Mouse (Mus musculus): ENCODE measurements around the gene Mipep. TPM values are rescaled to one million over a fixed set of nuclear protein-coding genes. Genes with fewer than 3 reads are reported as not detected.

Mipep gene
- polyA plus RNA-seq, 1 experiment from 2014 or later, result 21.4 TPM

GRCm38 (mm10) chr14:60898086-60898667 lies 113.8 kb downstream of the Mipep start:
- Histone ChIP-seq H3K4me2 (replicated peaks) (no peak overlapping the region), H3K27me3 (no peaks in the 10 kb centered on the region), H3K9me3 (replicated peaks) (no peaks in the 10 kb centered on the region), H3K4me3 (no peak overlapping the region), H3K4me1 (no peaks in the 10 kb centered on the region), H3K9ac (no peak overlapping the region), H3K36me3 (no peaks in the 10 kb centered on the region), H3K27ac (no peak overlapping the region)
- no peak for ATAC-seq (ENCODE audit: low FRiP score)
- WGBS, result 87% methylated on average over 5 of the region's 5 CpGs

- Histone ChIP-seq H3K36me3 (0 out of 2 replicates have a peak, but pooled peaks cover 6% of the 10 kb centered on the region), H3K9ac (no peak overlapping the region), H3K4me2 (replicated peaks) (no peak overlapping the region), H3K4me1 (no peaks in the 10 kb centered on the region), H3K9me3 (replicated peaks) (no peaks in the 10 kb centered on the region), H3K27ac (no peak overlapping the region), H3K27me3 (no peaks in the 10 kb centered on the region), H3K4me3 (no peak overlapping the region)
- ATAC-seq (ENCODE audit: low FRiP score), result no peak
- 87% methylated on average over 4 of the region's 4 CpGs for WGBS
Observed at GRCm38 (mm10) chr14:60904501-60904900, 120.1 kb downstream of the Mipep start.

- ATAC-seq (ENCODE audit: low FRiP score), result no peak
- Histone ChIP-seq H3K9ac (no peak overlapping the region), H3K27me3 (no peaks in the 10 kb centered on the region)
Observed at GRCm38 (mm10) chr14:60906421-60907374, 122.3 kb downstream of the Mipep start.

GRCm38 (mm10) chr14:60909351-60909750 lies 125.0 kb downstream of the Mipep start:
- Histone ChIP-seq H3K9me3 (replicated peaks) (no peaks in the 10 kb centered on the region), H3K36me3 (0 out of 2 replicates have a peak, but pooled peaks cover 5% of the 10 kb centered on the region), H3K4me1 (peaks cover 10% of the 10 kb centered on the region), H3K27me3 (0 out of 2 replicates have a peak, but pooled peaks cover 2% of the 10 kb centered on the region), H3K4me3 (no peak overlapping the region), H3K4me2 (replicated peaks) (no peak overlapping the region), H3K9ac (no peak overlapping the region), H3K27ac (no peak overlapping the region)
- 84% methylated on average over 4 of the region's 4 CpGs for WGBS
- no peak for ATAC-seq (ENCODE audit: low FRiP score)

More at GRCm38 (mm10) chr14:60906421-60907374, 122.3 kb downstream of the Mipep start:
- no peaks in the 10 kb centered on the region for H3K9me3 ChIP-seq (replicated peaks)
- WGBS, result 87% methylated on average over 10 of the region's 10 CpGs
- H3K36me3 ChIP-seq, result 0 out of 2 replicates have a peak, but pooled peaks cover 6% of the 10 kb centered on the region
- no peak overlapping the region for H3K4me2 ChIP-seq (replicated peaks)
- no peak overlapping the region for H3K27ac ChIP-seq
- no peak overlapping the region for H3K4me3 ChIP-seq
- no peaks in the 10 kb centered on the region for H3K4me1 ChIP-seq

- H3K9ac ChIP-seq, result no peak overlapping the region
- peaks cover 10% of the 10 kb centered on the region for H3K4me1 ChIP-seq
- H3K27me3 ChIP-seq, result 0 out of 2 replicates have a peak, but pooled peaks cover 2% of the 10 kb centered on the region
- no peak overlapping the region for H3K4me2 ChIP-seq (replicated peaks)
- no peaks in the 10 kb centered on the region for H3K9me3 ChIP-seq (replicated peaks)
- H3K27ac ChIP-seq, result no peak overlapping the region
- 92% methylated on average over 12 of the region's 12 CpGs for WGBS
- H3K36me3 ChIP-seq, result no peaks in the 10 kb centered on the region
- H3K4me3 ChIP-seq, result no peak overlapping the region
- no peak for ATAC-seq (ENCODE audit: low FRiP score)
Observed at GRCm38 (mm10) chr14:60910506-60911444, 126.4 kb downstream of the Mipep start.

GRCm38 (mm10) chr14:60912981-60913468 lies 128.7 kb downstream of the Mipep start:
- no peak for ATAC-seq (ENCODE audit: low FRiP score)
- Histone ChIP-seq H3K9ac (no peak overlapping the region), H3K9me3 (replicated peaks) (no peaks in the 10 kb centered on the region), H3K36me3 (no peaks in the 10 kb centered on the region), H3K27me3 (0 out of 2 replicates have a peak, but pooled peaks cover 2% of the 10 kb centered on the region), H3K27ac (0 out of 2 replicates have a peak overlapping the region, but pooled peaks have one; percentile 35), H3K4me3 (no peak overlapping the region), H3K4me2 (replicated peaks) (no peak overlapping the region), H3K4me1 (peaks cover 17% of the 10 kb centered on the region)
- WGBS, result 19% methylated on average over 8 of the region's 8 CpGs

- Histone ChIP-seq H3K36me3 (no peaks in the 10 kb centered on the region), H3K27me3 (0 out of 2 replicates have a peak, but pooled peaks cover 2% of the 10 kb centered on the region), H3K9ac (no peak overlapping the region), H3K27ac (no peak overlapping the region), H3K4me3 (no peak overlapping the region), H3K4me2 (replicated peaks) (no peak overlapping the region), H3K4me1 (peaks cover 17% of the 10 kb centered on the region), H3K9me3 (replicated peaks) (no peaks in the 10 kb centered on the region)
- 66% methylated on average over 4 of the region's 4 CpGs for WGBS
- ATAC-seq (ENCODE audit: low FRiP score), result no peak
Observed at GRCm38 (mm10) chr14:60916661-60917060, 132.3 kb downstream of the Mipep start.

- no peak for ATAC-seq (ENCODE audit: low FRiP score)
- no peaks in the 10 kb centered on the region for H3K4me1 ChIP-seq
- 64% methylated on average over 1 of the region's 1 CpGs for WGBS
- H3K9me3 ChIP-seq (replicated peaks), result no peaks in the 10 kb centered on the region
- no peak overlapping the region for H3K9ac ChIP-seq
- H3K36me3 ChIP-seq, result no peaks in the 10 kb centered on the region
- no peak overlapping the region for H3K27ac ChIP-seq
- no peak overlapping the region for H3K4me3 ChIP-seq
- H3K27me3 ChIP-seq, result no peaks in the 10 kb centered on the region
- H3K4me2 ChIP-seq (replicated peaks), result no peak overlapping the region
Observed at GRCm38 (mm10) chr14:60926011-60926410, 141.6 kb downstream of the Mipep start.

- H3K27me3 ChIP-seq, result no peaks in the 10 kb centered on the region
- no peak overlapping the region for H3K9ac ChIP-seq
- no peak overlapping the region for H3K27ac ChIP-seq
- WGBS, result 88% methylated on average over 5 of the region's 5 CpGs
- H3K9me3 ChIP-seq (replicated peaks), result no peaks in the 10 kb centered on the region
- no peak for ATAC-seq (ENCODE audit: low FRiP score)
- no peak overlapping the region for H3K4me3 ChIP-seq
- H3K4me2 ChIP-seq (replicated peaks), result no peak overlapping the region
- no peaks in the 10 kb centered on the region for H3K4me1 ChIP-seq
- H3K36me3 ChIP-seq, result no peaks in the 10 kb centered on the region
Observed at GRCm38 (mm10) chr14:60935705-60936104, 151.3 kb downstream of the Mipep start.

- H3K4me1 ChIP-seq, result no peaks in the 10 kb centered on the region
- H3K9me3 ChIP-seq (replicated peaks), result no peaks in the 10 kb centered on the region
- H3K9ac ChIP-seq, result no peak overlapping the region
- no peaks in the 10 kb centered on the region for H3K36me3 ChIP-seq
- H3K27me3 ChIP-seq, result no peaks in the 10 kb centered on the region
- H3K4me2 ChIP-seq (replicated peaks), result no peak overlapping the region
- ATAC-seq (ENCODE audit: low FRiP score), result no peak
- H3K4me3 ChIP-seq, result no peak overlapping the region
- H3K27ac ChIP-seq, result no peak overlapping the region
- 94% methylated on average over 4 of the region's 4 CpGs for WGBS
Observed at GRCm38 (mm10) chr14:60937481-60938039, 153.2 kb downstream of the Mipep start.
